Mouse (Mus musculus) embryonic facial prominence, embryonic 10.5 days (tissue): ENCODE results near the gene Xpa. TPM values are rescaled to one million over a fixed set of nuclear protein-coding genes. Genes with fewer than 3 reads are reported as not detected.

Experiments used
- DNase-seq: peaks from one replicate; pipeline ENCODE4 v3.0.0-alpha.2; 2017; ENCODE audit warnings: low spot score
- H3K27ac ChIP-seq: fragments of 300-500 bp; sonication (generic); replicated peaks from 2 replicates; pipeline ENCODE4 v1.5.1; 2016; ENCODE audit warnings: mild to moderate bottlenecking
- H3K27me3 ChIP-seq: fragments of 300-500 bp; sonication (generic); replicated peaks from 2 replicates; pipeline ENCODE4 v1.6.1; 2016; ENCODE audit warnings: low read depth, mild to moderate bottlenecking; ENCODE audit not compliant: poor library complexity, severe bottlenecking
- H3K36me3 ChIP-seq: fragments of 300-500 bp; sonication (generic); replicated peaks from 2 replicates; pipeline ENCODE4 v1.6.1; 2016; ENCODE audit warnings: mild to moderate bottlenecking, moderate library complexity
- H3K4me1 ChIP-seq: fragments of 300-500 bp; sonication (generic); 2 replicates; pipeline ENCODE4 v1.6.1; 2016
- H3K4me3 ChIP-seq: fragments of 300-500 bp; sonication (generic); 2 replicates; pipeline ENCODE4 v1.5.1; 2016; ENCODE audit warnings: mild to moderate bottlenecking, moderate library complexity
- H3K9me3 ChIP-seq: fragments of 300-500 bp; sonication (generic); 2 replicates; pipeline ENCODE4 v1.6.1; 2016; ENCODE audit warnings: mild to moderate bottlenecking
- WGBS: fragments of 180-500 bp; shearing (Covaris S2); methylation state at CpG from one replicate; pipeline ENCODE4 v1.1.7; 2016; 5-methylcytosine and 5-hydroxymethylcytosine counted together
- polyA plus RNA-seq: library from polyadenylated mRNA; unstranded; fragments of >200 nt; fragmentation: Nextera tagmentation; extraction: Ambion mirVana; gene quantifications from 2 replicates; pipeline ENCODE4 v1.2.1, GENCODE M21; 2016

Gene Xpa
- polyA plus RNA-seq, 1 experiment from 2014 or later, result 24.7 TPM

- 8% methylated on average over 17 of the region's 17 CpGs for whole genome bisulfite sequencing
- Histone ChIP-seq H3K4me1 (peaks cover 24% of the 10 kb centered on the region), H3K4me3 (peak overlapping the region; percentile 86), H3K9me3 (no peaks in the 10 kb centered on the region), H3K27ac (peak overlapping the region; percentile 95), H3K36me3 (peaks cover 40% of the 10 kb centered on the region), H3K27me3 (no peaks in the 10 kb centered on the region)
- DNase-seq, result peak; percentile 49
Observed at GRCm38 (mm10) chr4:46137629-46138286, 58.4 kb downstream of the Xpa start.

DNA sequence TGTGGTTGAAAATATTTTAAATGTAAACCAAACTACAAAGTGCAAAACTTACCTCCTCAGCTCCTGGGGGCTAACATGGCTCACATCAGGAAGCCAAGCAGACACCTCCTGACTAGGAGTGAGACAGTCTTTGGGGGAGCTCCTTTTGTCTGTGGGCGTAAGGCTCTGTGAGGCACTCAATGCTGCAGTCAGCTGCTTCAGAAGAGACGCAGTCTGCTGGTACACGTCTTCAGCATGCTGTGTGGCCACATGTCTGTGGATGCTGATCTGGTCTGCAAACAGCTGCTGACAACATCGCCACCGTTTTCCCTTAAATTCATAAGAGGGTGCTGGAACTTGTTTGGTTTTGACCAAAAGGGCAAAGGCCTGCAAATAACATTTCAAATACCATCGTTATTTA is 64.3 kb downstream of the Xpa start:
- no peaks in the 10 kb centered on the region for H3K9me3 ChIP-seq
- no peak overlapping the region for H3K27ac ChIP-seq
- WGBS, result 89% methylated on average over 6 of the region's 6 CpGs
- peaks cover under 1% of the 10 kb centered on the region for H3K4me1 ChIP-seq
- no peak for DNase-seq
- H3K4me3 ChIP-seq, result no peak overlapping the region
- no peaks in the 10 kb centered on the region for H3K27me3 ChIP-seq
- H3K36me3 ChIP-seq, result peaks cover 89% of the 10 kb centered on the region

DNA sequence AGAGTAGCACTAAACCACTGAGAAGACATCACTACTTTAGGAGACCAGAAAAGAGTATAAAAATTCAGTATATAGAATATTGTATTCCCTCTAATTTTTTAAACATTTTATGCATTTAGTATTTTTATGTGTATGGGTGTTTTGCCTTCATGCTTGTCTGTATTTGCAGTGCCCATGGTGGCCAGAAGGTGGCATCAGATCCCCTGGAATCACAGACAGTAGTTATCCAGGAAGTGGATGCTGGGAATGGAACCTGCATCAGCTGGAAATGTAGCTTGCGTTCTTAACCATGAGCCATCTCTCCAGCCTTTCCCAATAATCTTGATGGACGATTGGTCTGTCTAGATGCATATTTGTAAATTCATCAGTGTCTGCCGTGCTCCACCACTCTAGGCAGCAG is 65.9 kb downstream of the Xpa start:
- peak; percentile 62 for DNase-seq
- H3K9me3 ChIP-seq, result no peaks in the 10 kb centered on the region
- H3K27me3 ChIP-seq, result no peaks in the 10 kb centered on the region
- peaks cover 93% of the 10 kb centered on the region for H3K36me3 ChIP-seq
- H3K27ac ChIP-seq, result no peak overlapping the region
- WGBS, result 75% methylated on average over 3 of the region's 3 CpGs
- no peak overlapping the region for H3K4me3 ChIP-seq
- no peaks in the 10 kb centered on the region for H3K4me1 ChIP-seq

GRCm38 (mm10) chr4:46129311-46130004 is 66.7 kb downstream of the Xpa start:
- no peak overlapping the region for H3K4me3 ChIP-seq
- 85% methylated on average over 8 of the region's 8 CpGs for WGBS
- no peak overlapping the region for H3K27ac ChIP-seq
- H3K9me3 ChIP-seq, result no peaks in the 10 kb centered on the region
- H3K36me3 ChIP-seq, result peaks cover 93% of the 10 kb centered on the region
- DNase-seq, result no peak
- no peaks in the 10 kb centered on the region for H3K4me1 ChIP-seq
- no peaks in the 10 kb centered on the region for H3K27me3 ChIP-seq

DNA sequence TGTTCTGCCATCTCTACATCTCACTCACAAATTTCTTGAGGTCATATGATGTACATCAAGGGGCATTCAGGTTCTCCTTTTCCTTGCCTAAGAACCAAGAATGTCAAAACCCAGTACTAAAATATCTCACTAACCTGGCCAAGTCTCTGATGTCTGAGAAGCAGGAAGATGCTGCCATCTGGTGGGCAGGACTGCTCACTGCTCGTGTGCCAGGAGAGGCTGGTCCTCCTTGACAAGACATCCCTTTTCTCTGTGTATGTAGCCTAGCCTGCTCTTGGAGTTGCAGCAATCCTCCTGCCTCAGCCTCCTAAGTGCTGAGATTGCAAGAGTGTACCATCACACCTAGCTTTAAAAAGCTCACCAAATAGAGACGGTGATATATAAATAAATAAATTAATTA is 69.6 kb downstream of the Xpa start:
- no peak overlapping the region for H3K27ac ChIP-seq
- H3K36me3 ChIP-seq, result peaks cover 93% of the 10 kb centered on the region
- peak; percentile 73 for DNase-seq
- 52% methylated on average over 2 of the region's 2 CpGs for WGBS
- no peak overlapping the region for H3K4me3 ChIP-seq
- H3K27me3 ChIP-seq, result no peaks in the 10 kb centered on the region
- H3K9me3 ChIP-seq, result no peaks in the 10 kb centered on the region
- H3K4me1 ChIP-seq, result no peaks in the 10 kb centered on the region

- no peak overlapping the region for H3K4me3 ChIP-seq
- H3K9me3 ChIP-seq, result no peaks in the 10 kb centered on the region
- DNase-seq, result no peak
- H3K27ac ChIP-seq, result no peak overlapping the region
- H3K27me3 ChIP-seq, result no peaks in the 10 kb centered on the region
- H3K4me1 ChIP-seq, result no peaks in the 10 kb centered on the region
- WGBS, result 97% methylated on average over 6 of the region's 6 CpGs
- H3K36me3 ChIP-seq, result peaks cover 96% of the 10 kb centered on the region
Observed at GRCm38 (mm10) chr4:46123358-46123757, 72.8 kb downstream of the Xpa start.

DNA sequence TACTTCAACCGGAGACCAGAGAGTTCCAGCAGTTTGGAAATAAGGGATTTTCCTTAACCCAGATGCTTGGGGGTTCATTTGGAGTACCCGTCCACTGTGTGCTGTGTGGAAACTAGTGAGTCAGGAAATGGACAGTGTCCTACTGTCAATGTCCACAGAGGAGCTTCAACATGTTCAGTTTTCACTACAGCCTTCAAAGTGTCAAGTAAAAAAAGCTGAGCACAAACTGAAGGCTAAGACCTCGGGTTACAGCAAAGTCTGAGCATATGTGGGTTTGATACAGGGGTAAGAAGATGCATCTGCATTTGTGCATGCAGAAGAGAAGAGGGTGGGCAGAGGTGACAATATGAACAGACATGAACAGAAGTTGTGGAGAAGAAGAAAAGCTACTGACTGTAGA is 75.3 kb downstream of the Xpa start:
- H3K36me3 ChIP-seq, result peaks cover 100% of the 10 kb centered on the region
- no peak for DNase-seq
- H3K4me3 ChIP-seq, result no peak overlapping the region
- H3K27ac ChIP-seq, result no peak overlapping the region
- no peaks in the 10 kb centered on the region for H3K4me1 ChIP-seq
- no peaks in the 10 kb centered on the region for H3K9me3 ChIP-seq
- WGBS, result 84% methylated on average over 3 of the region's 3 CpGs
- H3K27me3 ChIP-seq, result no peaks in the 10 kb centered on the region

DNA sequence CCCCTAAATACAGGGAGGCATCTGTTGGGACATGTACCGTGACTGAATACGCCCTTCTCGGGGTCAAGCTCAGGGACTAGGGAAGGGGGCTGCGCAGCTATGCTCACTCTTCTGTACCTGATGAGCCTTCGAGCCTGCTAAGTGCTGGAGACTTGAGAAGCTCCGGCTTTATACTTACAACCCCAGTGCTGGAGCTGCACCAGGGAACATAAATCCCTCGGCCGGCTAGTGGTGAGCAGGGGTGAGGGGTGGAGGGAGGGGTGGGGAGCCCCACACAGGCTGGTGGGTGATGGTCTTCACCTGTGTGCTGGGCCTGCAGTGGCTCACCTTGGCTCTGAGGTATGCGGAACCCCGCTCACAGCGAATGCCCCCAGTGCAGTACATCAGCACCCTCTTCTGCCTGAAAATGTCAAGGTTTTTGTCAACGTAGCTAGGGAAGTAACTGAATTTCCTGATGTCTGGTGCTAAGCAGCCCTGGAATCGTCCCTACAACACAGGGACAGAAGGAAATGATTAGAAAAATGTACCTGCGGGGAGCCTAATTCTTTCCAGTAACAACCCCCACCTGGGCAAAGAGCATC is 76.5 kb downstream of the Xpa start:
- no peaks in the 10 kb centered on the region for H3K27me3 ChIP-seq
- WGBS, result 92% methylated on average over 14 of the region's 14 CpGs

GRCm38 (mm10) chr4:46117536-46117935 is 78.6 kb downstream of the Xpa start:
- Histone ChIP-seq H3K9me3 (no peaks in the 10 kb centered on the region), H3K36me3 (peaks cover 97% of the 10 kb centered on the region), H3K27me3 (no peaks in the 10 kb centered on the region), H3K27ac (no peak overlapping the region), H3K4me1 (no peaks in the 10 kb centered on the region), H3K4me3 (no peak overlapping the region)
- no peak for DNase-seq
- 94% methylated on average over 4 of the region's 4 CpGs for WGBS

More for the DNA sequence above, 76.5 kb downstream of the Xpa start:
- H3K9me3 ChIP-seq, result no peaks in the 10 kb centered on the region
- peaks cover 99% of the 10 kb centered on the region for H3K36me3 ChIP-seq
- H3K27ac ChIP-seq, result no peak overlapping the region
- H3K4me1 ChIP-seq, result no peaks in the 10 kb centered on the region
- H3K4me3 ChIP-seq, result no peak overlapping the region
- no peak for DNase-seq

DNA sequence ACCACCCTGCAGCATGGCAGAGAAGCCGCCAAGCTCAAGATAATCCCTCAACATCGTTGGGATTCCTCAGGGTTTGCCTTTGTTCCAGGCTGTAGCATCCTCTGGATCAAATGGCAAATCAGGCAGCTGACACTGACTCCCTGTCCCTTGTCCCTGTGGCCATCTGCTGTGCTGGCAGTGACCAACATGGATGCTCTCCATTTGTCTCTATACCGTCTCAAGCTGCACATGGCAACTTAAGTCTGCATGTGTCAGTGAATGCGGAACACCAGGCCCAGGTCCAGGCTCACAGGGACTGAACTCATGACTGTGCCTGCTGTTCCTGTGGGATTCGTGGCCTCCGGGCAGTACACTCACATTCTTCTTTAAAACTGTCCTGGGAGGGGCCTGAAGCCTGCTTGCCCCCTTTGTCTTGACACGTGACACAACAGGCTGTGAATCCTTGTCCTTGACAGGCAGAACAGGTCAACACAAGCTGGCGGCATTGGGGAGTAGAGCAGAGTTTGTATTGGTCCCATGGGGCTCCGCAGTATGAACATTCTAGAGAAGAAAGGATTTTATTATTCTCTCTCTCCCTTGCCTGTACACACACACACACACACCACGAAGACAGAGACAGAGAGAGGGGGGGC is 79.5 kb downstream of the Xpa start:
- WGBS, result 86% methylated on average over 10 of the region's 10 CpGs
- no peak for DNase-seq

DNA sequence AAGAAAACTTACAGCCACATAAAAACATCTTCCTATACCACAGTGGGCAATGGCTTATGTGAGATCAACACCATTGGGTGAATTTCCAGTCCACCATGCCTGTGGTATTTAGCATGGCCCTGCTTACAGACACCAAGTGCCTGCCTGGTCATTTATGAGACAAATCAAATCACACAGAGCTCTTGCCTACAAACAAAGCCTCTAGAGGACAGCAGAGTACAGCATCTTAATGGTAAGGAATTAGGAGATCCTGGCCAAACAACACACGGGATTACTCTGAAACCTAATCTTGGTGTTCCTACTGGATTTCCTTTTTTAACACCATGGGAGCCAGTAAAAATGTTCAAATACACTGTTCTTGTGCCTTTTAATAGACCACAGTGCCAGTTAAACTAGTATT is 80.8 kb downstream of the Xpa start:
- DNase-seq, result no peak
- H3K36me3 ChIP-seq, result peaks cover 75% of the 10 kb centered on the region
- H3K4me3 ChIP-seq, result no peak overlapping the region
- no peaks in the 10 kb centered on the region for H3K27me3 ChIP-seq
- H3K27ac ChIP-seq, result no peak overlapping the region
- H3K9me3 ChIP-seq, result no peaks in the 10 kb centered on the region
- 88% methylated on average over 1 of the region's 1 CpGs for WGBS
- H3K4me1 ChIP-seq, result no peaks in the 10 kb centered on the region

More for the DNA sequence above, 79.5 kb downstream of the Xpa start:
- peaks cover 88% of the 10 kb centered on the region for H3K36me3 ChIP-seq
- no peak overlapping the region for H3K4me3 ChIP-seq
- H3K9me3 ChIP-seq, result no peaks in the 10 kb centered on the region
- no peak overlapping the region for H3K27ac ChIP-seq
- no peaks in the 10 kb centered on the region for H3K27me3 ChIP-seq
- H3K4me1 ChIP-seq, result no peaks in the 10 kb centered on the region

- DNase-seq, result no peak
- Histone ChIP-seq H3K36me3 (peaks cover 35% of the 10 kb centered on the region), H3K27ac (no peak overlapping the region), H3K4me1 (no peaks in the 10 kb centered on the region), H3K4me3 (no peak overlapping the region), H3K27me3 (no peaks in the 10 kb centered on the region), H3K9me3 (no peaks in the 10 kb centered on the region)
- WGBS, result 73% methylated on average over 3 of the region's 3 CpGs
Observed at GRCm38 (mm10) chr4:46111361-46111760, 84.8 kb downstream of the Xpa start.
